Mouse (Mus musculus) spleen, adult 2 months (tissue): ENCODE results near the gene Cpeb2.

Source experiments
- CTCF ChIP-seq: fragments of 200-500 bp; IDR thresholded peaks from 2 replicates; pipeline ENCODE4 v1.5.1; 2011; ENCODE audit warnings: mild to moderate bottlenecking, inconsistent platforms; ENCODE audit not compliant: insufficient read depth, insufficient read length, insufficient replicate concordance; ENCODE audit errors: extremely low read depth
- POLR2A ChIP-seq: fragments of 200-500 bp; IDR thresholded peaks from 2 replicates; pipeline ENCODE4 v1.6.1; 2011; ENCODE audit warnings: low read depth, low read length, inconsistent platforms

DNA sequence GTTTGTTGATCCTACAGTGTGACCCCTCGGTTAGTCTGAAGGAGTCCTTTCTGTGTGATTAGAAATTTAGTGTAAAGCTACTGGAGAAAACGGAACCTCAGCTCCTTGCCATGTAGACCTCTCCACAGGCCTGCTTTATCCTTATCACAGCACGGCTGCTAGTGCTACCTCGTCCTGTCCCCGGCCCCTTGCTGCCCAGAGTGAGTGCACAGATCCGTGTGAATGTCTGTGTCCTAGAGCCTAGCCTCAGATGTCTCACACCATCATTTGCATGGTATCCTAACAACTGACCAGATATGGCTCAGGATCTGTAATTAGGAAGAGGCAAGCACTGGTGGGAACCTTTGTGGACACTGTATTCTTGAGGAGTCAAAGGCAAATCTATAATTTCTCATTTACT, 14.0 kb downstream of the Cpeb2 start:
- no peak for TF ChIP-seq POLR2A
- TF ChIP-seq CTCF: no peak
